Mouse (Mus musculus) embryo, embryonic 11 days (tissue): Measurements from ENCODE around the gene Camta1.

ENCODE experiments used
- DNase-seq: peaks from one replicate; pipeline ENCODE4 v3.0.0-alpha.2; 2015

The Camta1 gene

GRCm38 (mm10) chr4:151355505-151355904 lies 506.2 kb downstream of the Camta1 start:
- peak; percentile 58 for DNase-seq

GRCm38 (mm10) chr4:151352791-151353190 lies 508.9 kb downstream of the Camta1 start:
- DNase-seq, result no peak

- DNase-seq, result no peak
These were observed 509.4 kb downstream of the Camta1 start for GRCm38 (mm10) chr4:151352249-151352648.

- DNase-seq, result peak; percentile 24
These were observed 509.9 kb downstream of the Camta1 start for GRCm38 (mm10) chr4:151351757-151352156.

GRCm38 (mm10) chr4:151347620-151348019 lies 514.1 kb downstream of the Camta1 start:
- DNase-seq, result no peak

GRCm38 (mm10) chr4:151346673-151347072 lies 515.0 kb downstream of the Camta1 start:
- DNase-seq, result no peak

GRCm38 (mm10) chr4:151344811-151345210 lies 516.9 kb downstream of the Camta1 start:
- DNase-seq, result no peak

GRCm38 (mm10) chr4:151339421-151339820 lies 522.3 kb downstream of the Camta1 start:
- no peak for DNase-seq

GRCm38 (mm10) chr4:151338931-151339330 lies 522.7 kb downstream of the Camta1 start:
- DNase-seq, result no peak

GRCm38 (mm10) chr4:151337543-151337942 lies 524.1 kb downstream of the Camta1 start:
- peak; percentile 44 for DNase-seq

- no peak for DNase-seq
These were observed 525.3 kb downstream of the Camta1 start for GRCm38 (mm10) chr4:151336413-151336812.

GRCm38 (mm10) chr4:151334951-151335742 lies 526.5 kb downstream of the Camta1 start:
- peak; percentile 74 for DNase-seq

- DNase-seq, result no peak
These were observed 529.4 kb downstream of the Camta1 start for GRCm38 (mm10) chr4:151332074-151332849.

- DNase-seq, result peak; percentile 27
These were observed 530.7 kb downstream of the Camta1 start for GRCm38 (mm10) chr4:151330983-151331382.

GRCm38 (mm10) chr4:151328071-151328470 lies 533.6 kb downstream of the Camta1 start:
- DNase-seq, result no peak

- DNase-seq, result no peak
These were observed 534.5 kb downstream of the Camta1 start for GRCm38 (mm10) chr4:151326971-151327686.

- no peak for DNase-seq
These were observed 545.2 kb downstream of the Camta1 start for GRCm38 (mm10) chr4:151316428-151316827.

- DNase-seq, result no peak
These were observed 546.0 kb downstream of the Camta1 start for GRCm38 (mm10) chr4:151315726-151316125.

GRCm38 (mm10) chr4:151310773-151311172 lies 550.9 kb downstream of the Camta1 start:
- no peak for DNase-seq

- DNase-seq, result peak; percentile 44
These were observed 551.5 kb downstream of the Camta1 start for GRCm38 (mm10) chr4:151310056-151310685.

GRCm38 (mm10) chr4:151306890-151307289 lies 554.8 kb downstream of the Camta1 start:
- no peak for DNase-seq

GRCm38 (mm10) chr4:151306311-151306765 lies 555.3 kb downstream of the Camta1 start:
- DNase-seq, result no peak

- DNase-seq, result no peak
These were observed 555.9 kb downstream of the Camta1 start for GRCm38 (mm10) chr4:151305761-151306160.
